Mouse (Mus musculus): ENCODE results near the gene Mtor.

DNA sequence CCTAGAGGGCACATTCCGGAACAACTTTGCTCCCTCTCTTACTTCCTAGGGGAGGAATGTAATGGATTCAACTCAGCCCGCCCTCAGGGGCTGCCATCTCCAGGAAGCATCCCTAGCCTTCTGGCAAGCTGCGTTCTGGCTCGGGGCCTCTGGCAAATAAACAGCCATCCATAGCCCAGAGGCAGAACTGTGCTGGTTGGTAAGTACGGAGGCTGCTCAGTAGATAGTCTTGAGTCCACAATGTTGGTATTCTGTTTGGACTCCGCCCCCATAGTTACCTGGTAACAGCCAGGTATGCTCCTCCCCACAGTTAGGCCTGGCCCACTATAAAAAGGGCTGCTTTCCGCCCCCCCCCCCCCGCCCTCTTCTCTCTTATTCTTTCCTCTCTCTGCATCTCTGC is 141.2 kb downstream of the Mtor start:
- TF ChIP-seq CTCF (conservative IDR thresholded peaks at IDR 0.05; ENCODE audit: insufficient read depth, insufficient read length, low read depth, low read length) (no peak), POLR2A (IDR thresholded peaks at IDR 0.05; ENCODE audit: low read depth, low read length) (no peak)

Measured in kidney, adult 2 months (tissue).